Mouse (Mus musculus) embryo, embryonic 10.5 days (tissue): ENCODE data around the gene Tom1l2.

ENCODE experiments used
- DNase-seq: peaks from one replicate; pipeline ENCODE4 v3.0.0-alpha.2; 2015; ENCODE audit warnings: low spot score

Gene Tom1l2

GRCm38 (mm10) chr11:60352559-60353411 lies at the start of gene Tom1l2, which contains the start of gene Drc3:
Tom1l2 (minus strand) TSS chr11:60352905.
Drc3 (plus strand) TSS chr11:60353329.
- DNase-seq = peak; percentile 100

DNA sequence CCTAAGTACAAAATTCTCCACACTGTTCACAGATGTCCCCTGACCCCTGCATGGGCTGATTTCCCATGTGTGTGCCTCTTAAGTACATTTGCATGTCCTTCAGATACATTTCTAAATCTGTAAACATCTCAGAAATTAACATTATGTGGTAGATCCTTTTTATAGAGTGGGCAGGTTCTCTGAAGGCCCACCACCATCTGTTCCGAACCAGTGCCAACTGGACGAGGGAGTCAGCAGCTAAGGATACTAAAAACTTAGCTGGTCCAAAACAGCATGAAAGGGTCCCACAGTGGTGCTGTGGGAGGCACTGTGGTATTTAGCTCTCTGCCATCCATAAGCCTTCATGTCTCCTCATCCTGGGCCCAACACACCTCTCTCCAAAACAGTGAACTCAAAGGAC lies 44.5 kb upstream of the Tom1l2 start:
- no peak for DNase-seq

DNA sequence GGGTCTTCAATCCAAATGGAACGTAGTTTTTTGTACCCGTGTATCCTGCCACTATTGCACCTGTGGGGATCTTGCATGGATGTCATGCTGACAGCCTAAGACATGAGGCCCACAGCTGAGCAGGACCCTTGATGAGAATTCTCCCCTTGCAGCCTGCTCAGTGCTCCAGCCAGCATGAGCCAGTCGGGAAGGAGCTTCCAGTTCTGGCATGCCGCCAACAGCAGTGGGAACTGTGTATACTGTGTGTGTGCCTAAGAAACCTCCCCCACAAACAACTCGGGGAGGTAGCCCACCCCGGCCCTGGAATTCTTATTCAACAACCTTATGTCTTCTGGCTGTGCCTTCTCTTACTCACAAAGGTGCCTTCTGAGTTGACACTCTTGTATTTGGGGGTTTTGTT lies 43.8 kb upstream of the Tom1l2 start:
- no peak for DNase-seq

- no peak for DNase-seq
Measured at GRCm38 (mm10) chr11:60391346-60391745, 38.6 kb upstream of the Tom1l2 start.

DNA sequence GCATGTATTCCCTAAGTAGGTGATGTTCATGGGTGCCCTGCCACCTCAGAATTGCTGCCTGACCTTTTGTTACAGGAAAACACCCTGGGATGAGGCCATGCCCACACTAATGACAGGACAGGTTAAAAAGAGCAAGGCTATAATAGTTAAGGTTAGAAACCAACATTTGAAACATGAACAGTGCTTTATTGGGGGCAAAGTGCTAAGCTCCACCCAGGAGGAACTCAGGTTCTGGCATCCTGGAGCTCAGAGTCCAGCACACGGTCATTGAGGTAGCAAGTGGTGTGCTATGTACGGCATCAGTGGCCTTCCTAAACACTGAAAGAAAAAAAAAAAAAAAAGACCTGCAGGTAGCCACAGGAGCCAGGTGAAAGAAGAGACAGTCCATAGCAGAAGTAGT lies 35.2 kb upstream of the Tom1l2 start:
- no peak for DNase-seq

DNA sequence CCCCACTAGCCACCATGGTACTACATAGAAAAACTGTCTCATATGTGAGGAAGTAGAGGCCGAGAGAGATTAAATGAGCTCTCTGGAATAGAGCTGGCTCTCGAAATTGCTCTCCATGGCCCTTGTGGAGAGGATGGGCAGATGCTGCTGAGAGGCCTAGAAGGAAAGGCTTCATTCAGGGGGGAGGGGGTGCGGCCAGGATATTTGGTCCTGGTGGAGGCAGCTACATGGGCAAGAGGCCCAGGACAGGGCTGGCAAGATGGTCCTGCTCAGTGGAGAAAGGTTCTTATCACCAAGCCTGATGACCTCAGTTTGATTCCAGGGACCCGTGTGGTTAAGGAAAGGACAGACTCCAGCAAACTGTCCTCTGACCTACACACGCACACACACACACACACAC lies 33.2 kb upstream of the Tom1l2 start:
- DNase-seq = no peak

- peak; percentile 60 for DNase-seq
Measured at GRCm38 (mm10) chr11:60384762-60385421, 32.2 kb upstream of the Tom1l2 start.

- DNase-seq = no peak
Measured at GRCm38 (mm10) chr11:60383518-60383917, 30.8 kb upstream of the Tom1l2 start.

DNA sequence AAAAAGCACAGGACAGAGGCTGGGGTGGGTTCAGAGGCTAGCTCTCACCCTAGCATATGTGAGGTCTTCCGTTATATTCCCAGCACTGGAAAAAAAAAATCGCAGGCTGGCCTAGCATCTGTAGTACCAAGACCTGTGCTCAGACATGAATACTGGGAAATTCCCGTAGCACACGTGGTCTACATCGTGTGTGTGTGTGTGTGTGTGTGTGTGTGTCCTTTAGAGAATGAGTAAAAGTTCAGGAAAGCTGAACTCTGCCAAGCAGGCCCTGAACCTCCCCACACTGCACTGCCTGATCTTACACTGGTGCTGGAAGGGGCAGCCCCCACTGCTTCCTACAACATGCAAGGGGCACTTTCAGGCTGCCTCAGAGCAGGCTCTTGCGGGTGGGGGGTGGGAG lies 21.8 kb upstream of the Tom1l2 start:
- DNase-seq = no peak

GRCm38 (mm10) chr11:60370431-60370830 lies 17.7 kb upstream of the Tom1l2 start:
- DNase-seq = no peak

- no peak for DNase-seq
Measured at GRCm38 (mm10) chr11:60369448-60369847, 16.7 kb upstream of the Tom1l2 start.

DNA sequence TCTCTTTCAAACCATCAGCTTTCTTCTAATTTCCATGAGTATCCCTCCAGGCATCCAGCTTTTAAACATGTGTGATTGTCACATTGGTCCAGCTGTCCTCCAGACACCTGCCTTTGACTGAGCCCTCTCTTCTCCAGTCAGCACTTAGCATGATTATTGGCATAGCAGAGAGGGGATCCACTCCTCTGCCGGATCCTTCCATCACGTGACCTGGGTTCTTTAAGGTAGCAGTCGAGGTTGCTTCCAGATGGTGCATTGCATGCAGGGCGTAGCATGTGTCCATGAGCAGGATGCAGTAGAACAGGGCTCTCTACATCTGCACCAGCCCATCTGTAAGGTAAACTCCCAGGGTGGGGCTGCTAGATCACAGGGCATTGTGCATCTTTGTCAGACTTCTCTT lies 16.2 kb upstream of the Tom1l2 start:
- DNase-seq = no peak

DNA sequence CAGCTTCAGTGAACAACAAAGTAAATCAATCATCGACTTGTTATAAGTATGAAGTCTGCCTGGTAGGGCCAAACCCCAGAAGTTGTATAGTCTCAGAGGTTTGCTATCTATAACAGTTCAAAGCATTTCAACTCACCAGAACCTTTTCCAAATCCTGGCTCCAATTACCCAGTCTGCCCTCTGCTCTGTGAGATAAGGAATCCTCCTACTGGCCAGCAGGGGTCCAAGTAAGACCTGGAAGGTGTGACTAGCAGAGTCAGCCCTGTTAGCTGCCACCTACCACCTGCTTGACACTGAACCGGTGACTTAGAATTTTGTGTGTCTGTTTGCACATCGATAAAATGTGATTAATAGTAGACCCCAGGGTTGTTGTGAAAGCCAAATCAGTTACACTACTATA lies 14.6 kb upstream of the Tom1l2 start:
- no peak for DNase-seq

GRCm38 (mm10) chr11:60366239-60367019 lies 13.7 kb upstream of the Tom1l2 start:
- peak; percentile 53 for DNase-seq

- no peak for DNase-seq
Measured at GRCm38 (mm10) chr11:60360631-60361201, 8.0 kb upstream of the Tom1l2 start.

- no peak for DNase-seq
Measured at GRCm38 (mm10) chr11:60359936-60360335, 7.2 kb upstream of the Tom1l2 start.

- DNase-seq = no peak
Measured at GRCm38 (mm10) chr11:60359138-60359537, 6.4 kb upstream of the Tom1l2 start.

- no peak for DNase-seq
Measured at GRCm38 (mm10) chr11:60358548-60358947, 5.8 kb upstream of the Tom1l2 start.

DNA sequence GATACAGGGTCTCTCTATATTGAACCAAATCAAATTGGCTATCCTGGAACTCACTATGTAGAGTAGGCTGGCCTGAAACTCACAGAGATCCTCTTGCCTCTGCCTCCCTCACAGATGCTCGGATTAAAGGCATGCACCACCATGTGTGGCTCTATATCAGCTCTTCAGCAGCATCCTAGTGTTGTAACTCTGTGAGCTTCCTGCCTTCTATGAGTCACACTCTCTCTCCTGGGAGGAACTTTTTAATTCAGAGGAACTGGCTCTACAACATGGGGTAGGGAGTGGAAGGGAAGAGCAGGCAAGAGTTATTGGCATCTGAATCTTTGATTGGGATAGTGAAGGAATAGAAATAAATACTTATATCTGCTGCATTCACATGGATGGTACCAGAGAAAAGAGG lies 4.4 kb upstream of the Tom1l2 start:
- DNase-seq = no peak

DNA sequence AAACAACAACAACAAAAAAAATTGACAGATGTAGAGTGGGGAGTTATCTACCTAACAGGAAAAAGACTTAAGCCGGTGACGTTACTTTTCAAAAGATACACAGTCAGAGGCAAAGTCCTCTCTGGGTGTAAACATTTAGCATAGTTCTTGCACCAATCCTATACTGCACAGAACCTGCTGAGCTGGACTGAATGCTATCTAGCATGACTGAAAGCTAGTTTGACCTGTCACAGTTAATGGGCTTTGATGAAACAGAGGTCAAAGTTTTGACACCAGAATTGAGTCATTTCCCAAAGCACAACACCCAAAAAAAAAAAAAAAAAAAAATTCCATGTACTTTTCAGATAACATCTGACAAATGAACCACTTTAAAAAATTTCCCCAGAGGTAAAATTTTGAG lies 3.2 kb upstream of the Tom1l2 start:
- no peak for DNase-seq

DNA sequence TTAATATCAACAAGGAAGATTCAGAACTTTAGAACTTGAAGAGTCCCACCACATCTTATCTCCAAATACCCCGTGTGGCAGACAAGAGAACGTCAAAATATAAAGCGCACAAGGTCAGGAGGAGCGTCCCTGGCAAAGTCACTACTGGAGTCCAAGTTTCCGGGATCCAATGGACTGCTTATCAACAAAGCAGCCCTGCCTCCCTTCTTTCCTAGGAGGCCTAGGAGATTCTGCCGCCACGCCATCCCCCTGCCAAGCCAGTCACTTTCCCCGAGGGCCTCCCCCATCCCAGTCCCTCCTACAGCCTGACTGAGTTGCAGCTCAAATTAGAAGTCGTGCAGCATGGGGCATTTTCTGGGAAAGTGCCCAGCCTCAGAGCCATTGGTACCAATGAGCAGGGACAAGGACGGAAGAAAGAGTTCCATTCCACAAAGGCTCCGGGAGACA lies 757 bp downstream of the Tom1l2 start:
- no peak for DNase-seq

GRCm38 (mm10) chr11:60351388-60351787 lies 1.3 kb downstream of the Tom1l2 start:
- DNase-seq = peak; percentile 14
